Mouse (Mus musculus) testis, postnatal 10 days (tissue): Measurements from ENCODE around the gene Asap2.
"Not testable (repeated sequence)": the region's sequence is repeated elsewhere in the genome, so short reads cannot be mapped to it uniquely, and the experiment has no call there.

Experiments used
- DNase-seq: peaks from one replicate; pipeline ENCODE4 v3.0.0; 2021; ENCODE audit warnings: low spot score

Gene Asap2

DNA sequence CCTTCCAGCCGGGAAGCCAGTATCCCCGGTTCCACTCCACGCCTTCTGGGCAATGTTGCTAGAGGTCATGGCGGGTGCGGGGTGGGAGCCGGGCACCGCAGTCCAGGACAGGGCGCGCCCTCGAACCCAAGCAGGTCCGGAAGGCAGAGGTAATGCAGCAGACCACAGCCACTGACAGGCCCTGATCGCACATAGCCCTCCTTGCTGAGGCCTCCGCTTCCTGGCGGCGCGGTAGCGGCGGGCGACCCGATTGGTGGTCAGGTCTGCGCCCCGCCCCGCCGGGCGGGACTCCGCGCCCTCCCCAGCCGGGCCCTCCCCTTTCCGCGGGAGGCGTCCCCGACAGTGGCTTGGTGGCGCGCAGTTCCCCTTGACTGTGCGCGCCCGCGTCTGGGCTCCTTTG is at the start of gene Asap2:
Asap2 (plus strand) TSS at position 328 of the 400 bp plus-strand sequence.
- DNase-seq = peak; percentile 46

DNA sequence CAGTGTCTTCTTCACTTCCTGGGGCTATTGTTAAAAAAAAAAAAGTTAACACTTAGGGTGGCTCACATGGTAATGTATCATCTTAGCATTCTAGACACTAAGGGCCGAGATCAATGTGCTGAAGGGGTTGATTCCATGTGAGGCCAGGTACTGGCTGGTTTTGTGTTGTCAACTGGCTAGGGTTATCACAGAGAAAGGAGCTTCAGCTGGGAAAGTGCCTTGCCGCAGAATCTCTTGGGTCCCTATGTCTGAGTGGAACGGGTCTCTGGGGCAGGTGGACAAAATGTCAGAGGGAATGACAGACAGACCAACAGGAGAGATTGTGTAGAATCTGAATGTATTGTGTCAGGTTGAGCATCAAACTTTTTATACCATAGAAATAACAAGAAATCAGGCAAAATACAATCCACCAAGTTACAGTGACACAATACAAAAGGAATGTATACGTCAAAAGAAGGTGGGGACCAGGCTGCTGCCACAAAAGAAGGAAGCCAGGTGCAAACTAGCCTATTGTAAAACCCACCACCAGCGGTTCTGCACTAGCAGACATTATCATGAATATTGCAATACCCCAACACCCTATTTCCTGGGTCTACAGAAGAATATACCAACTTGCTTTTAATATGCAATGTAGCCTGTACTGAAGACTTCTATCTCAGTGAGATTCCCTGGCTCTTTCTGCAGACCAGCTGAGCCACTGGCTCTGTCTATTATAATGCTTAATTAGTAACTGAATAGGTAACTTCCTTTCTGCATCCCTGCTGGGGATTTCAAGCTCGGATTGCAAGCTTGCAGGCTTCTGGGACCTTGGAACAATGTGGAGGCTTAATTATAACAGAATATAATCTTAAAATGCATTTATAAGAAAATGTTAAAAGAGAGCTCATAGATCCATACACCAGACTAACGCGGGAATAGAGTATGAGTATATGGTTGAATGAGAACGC is 42.9 kb upstream of the Asap2 start:
- not testable (repeated sequence) for DNase-seq

DNA sequence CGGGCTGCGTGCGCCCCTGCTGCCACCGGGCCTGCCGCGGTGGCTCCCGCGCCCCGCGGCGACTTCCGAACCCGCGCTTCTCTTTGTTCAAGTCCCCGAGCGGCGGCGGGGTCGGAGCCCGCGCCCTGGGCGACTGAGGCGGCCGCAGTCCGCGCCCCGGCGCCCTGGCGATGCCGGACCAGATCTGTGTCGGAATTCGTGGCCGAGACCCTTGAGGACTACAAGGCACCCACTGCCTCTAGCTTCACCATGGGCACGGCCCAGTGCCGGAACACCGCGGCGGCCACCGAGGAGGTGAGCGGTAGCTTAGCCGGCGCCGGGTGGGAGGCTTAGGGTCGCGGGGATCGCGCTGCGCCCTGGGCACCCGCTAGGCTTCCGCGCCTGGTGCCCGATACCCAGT is 320 bp downstream of the Asap2 start:
- peak; percentile 37 for DNase-seq

DNA sequence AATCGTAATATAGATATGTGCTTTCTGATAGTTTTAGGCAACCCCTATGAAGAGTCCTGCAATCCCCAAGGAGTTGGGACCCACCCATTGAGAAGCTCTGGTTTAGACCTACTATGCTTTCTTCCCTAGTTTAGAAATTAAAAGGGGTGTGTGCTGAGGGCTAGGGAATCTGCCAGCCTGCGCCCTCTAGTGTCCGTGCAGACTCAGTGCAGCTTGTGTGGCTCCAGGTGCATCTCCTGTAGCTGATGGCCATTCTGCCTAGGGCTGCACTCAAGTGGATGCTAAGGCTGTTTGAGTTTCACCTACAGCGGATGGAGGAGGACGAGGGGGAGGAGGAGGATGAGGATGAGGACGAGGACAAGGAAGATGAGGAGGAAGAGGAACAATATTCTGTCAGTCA is 40.6 kb downstream of the Asap2 start:
- not testable (repeated sequence) for DNase-seq

DNA sequence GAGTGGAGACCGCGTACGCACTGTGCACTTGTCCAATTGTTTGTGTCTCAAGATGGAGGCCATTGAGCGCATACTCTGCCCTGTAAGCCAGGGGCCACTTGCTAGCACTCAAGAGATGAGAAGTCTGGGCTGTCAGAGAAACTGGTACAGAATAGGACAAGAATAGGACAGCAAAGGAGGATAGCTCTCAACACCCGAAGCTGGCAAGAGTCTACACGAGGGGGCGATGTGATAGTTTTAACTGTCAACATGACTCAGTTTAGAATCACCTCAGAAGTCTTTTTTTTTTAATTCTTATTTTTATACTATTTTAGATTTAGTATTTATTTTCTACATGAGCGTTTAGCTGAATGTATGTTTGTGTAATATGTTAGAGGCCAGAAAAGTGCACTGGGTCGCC is 56.5 kb downstream of the Asap2 start:
- DNase-seq = not testable (repeated sequence)

- peak; percentile 88 for DNase-seq
These were observed 85.5 kb downstream of the Asap2 start for GRCm38 (mm10) chr12:21075731-21076130.

DNA sequence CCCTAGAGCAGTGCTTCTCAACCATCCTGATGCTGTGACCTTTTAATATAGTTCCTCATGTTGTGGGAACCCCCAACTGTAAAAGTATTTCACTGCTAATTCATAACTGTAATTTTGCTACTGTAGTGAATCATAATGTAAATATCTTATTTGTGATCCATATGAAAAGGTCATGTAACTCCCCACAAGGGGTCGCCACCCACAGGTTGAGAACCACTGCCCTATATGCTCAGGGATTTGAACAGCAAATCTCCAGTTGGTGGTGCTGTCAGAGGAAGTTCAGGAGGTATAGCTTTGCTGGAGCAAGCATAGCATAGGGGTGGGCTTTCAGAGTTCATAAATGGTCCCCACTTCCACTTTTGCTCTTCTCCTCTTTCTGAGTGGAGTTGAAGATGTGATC is 99.9 kb downstream of the Asap2 start:
- DNase-seq = not testable (repeated sequence)

- not testable (repeated sequence) for DNase-seq
These were observed 102.2 kb downstream of the Asap2 start for GRCm38 (mm10) chr12:21092446-21092845.

- DNase-seq = not testable (repeated sequence)
These were observed 107.6 kb downstream of the Asap2 start for GRCm38 (mm10) chr12:21097806-21098325.

GRCm38 (mm10) chr12:21111116-21111475 is 120.8 kb downstream of the Asap2 start:
- not testable (repeated sequence) for DNase-seq

- DNase-seq = peak; percentile 85
These were observed 121.5 kb downstream of the Asap2 start for GRCm38 (mm10) chr12:21111476-21112452.

- DNase-seq = peak; percentile 67
These were observed 122.2 kb downstream of the Asap2 start for GRCm38 (mm10) chr12:21112453-21112857.

DNA sequence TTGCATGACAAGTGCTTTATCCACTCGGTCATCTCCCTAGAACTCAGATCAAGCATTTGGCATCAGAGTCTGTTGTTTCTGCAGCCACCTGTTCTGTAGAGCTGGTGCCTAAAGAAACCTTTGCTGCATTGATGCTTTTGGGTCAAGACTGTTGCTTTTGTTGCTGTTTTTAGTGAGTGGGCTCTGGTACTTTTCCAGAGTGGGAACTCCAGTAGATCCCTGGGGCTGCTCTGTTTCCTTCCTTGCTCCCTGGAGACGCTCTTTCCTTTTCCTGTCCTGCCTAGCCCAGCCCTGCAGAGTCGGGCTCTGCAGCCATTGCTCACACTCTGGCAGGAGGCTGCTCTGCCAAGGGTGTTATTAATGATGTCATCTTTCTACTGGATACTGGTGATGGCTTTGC is 129.2 kb downstream of the Asap2 start:
- no peak for DNase-seq

- no peak for DNase-seq
These were observed 132.6 kb downstream of the Asap2 start for GRCm38 (mm10) chr12:21122818-21123217.

DNA sequence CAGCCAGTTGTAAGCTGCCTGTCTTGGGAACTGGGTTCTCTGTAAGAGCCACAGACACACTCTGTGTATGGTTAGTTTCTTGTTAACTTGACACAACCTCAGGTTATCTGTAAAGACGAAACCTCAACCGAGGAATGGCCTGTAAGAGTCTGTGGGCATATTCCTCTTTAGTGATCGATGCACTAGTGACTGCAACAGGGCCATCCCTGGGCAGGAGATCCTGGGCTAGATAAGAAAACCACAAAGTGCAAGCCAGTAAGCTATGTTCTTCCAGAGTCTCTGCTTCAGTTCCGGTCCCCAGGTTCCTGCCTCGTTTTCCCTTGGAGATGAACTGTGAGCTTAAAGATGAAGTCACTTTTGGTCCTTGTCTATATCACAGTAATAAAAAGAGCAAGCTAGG is 133.4 kb downstream of the Asap2 start:
- DNase-seq = no peak

DNA sequence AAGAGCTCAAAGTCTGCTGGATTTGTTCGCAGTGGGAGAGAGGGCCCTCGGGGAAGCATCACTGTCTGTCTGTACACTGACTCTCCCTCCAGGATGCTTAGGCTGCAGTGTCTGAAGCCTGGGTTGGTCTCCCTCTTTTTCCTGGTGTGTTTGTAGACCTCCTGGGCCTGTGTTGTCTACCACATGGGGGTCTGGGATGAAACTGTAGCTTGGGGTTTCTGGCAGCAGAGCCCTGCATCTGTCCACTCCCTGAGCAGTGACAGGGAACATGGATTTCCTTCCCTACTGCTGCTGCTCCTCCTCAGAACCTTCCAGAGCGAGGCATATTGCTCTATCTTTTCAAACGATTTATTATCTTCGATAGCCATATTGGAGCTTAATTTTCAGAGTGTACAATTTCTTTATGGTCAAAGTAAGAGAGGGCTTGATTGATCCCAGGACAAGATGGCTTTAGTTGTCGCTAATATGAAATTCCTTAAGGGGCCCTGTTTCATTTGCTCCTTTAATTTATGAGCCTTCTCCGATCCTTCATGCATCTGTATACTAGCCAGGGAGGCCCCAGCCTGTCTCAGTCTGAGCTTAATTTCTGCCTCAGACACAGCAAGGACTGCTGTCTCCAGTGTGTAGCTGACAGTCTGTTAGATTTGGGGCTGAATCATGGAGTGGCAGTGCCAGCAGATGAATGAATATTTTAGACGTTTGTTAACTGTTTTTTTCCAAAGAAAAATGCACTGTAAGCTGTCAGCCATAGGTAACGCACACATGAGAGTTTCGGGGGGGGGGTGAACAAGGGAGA is 135.6 kb downstream of the Asap2 start:
- no peak for DNase-seq

DNA sequence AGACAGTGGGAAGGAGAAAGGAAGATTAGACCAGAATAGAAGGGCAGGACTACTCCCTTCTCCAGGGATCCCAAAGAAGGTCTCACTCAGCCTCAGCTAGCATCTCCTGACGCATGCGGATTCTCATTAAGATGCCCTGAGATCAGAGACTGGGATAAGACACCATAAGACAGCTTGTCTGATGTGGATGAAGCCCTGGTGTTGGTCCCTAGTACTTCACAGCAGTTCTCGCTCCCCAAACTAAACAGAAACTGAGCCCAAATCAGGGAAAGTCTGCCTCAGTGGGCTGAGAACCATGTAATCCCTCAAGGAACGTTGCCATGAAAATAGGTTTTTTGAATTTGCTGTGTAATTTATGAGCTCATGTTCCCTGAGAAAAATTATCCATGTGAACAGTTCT is 136.3 kb downstream of the Asap2 start:
- no peak for DNase-seq

GRCm38 (mm10) chr12:21128930-21129869 is 138.9 kb downstream of the Asap2 start:
- no peak for DNase-seq

- DNase-seq = no peak
These were observed 140.1 kb downstream of the Asap2 start for GRCm38 (mm10) chr12:21130274-21130823.

DNA sequence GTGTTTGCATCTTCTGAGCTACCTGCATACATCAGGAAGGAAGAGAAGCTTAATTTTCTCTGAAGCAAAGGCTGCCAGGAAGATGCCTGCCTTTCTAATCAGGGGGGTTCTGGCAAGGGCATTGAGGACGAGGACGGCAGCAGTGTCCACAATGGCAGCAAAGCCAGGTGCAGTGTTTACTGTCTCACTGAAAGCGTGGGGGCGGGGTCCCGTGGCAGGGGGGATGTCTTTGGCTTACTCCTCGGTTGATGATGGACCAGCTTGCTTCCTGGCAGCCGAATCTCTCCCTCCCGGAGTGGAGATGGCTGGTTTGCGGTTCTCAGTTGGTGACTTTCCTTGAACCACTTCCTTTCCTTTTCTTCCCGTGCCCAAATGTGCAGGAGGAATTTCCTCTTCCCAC is 142.3 kb downstream of the Asap2 start:
- peak; percentile 56 for DNase-seq
